Mouse (Mus musculus): ENCODE data around the gene Ksr1.

GRCm38 (mm10) chr11:79036324-79036723, 109.9 kb downstream of the Ksr1 start:
- no peak for TF ChIP-seq CEBPB (IDR thresholded peaks at IDR 0.05; ENCODE audit: low read depth)
- TF ChIP-seq CTCF (IDR thresholded peaks at IDR 0.05; ENCODE audit: control insufficient read depth, insufficient read depth, insufficient read length) = no peak
- no peak for TF ChIP-seq USF1 (IDR thresholded peaks at IDR 0.05; ENCODE audit: low read depth)
- no peak for TF ChIP-seq MYOD1 (IDR thresholded peaks at IDR 0.05; ENCODE audit: control insufficient read depth, insufficient read length, low read depth)
